Mouse (Mus musculus): ENCODE measurements at regions not wholly inside any gene's neighbourhood (a gene's known extent, or its start where the extent isn't known, plus 50 kb on each side); places are given as distances from the start of the nearest gene placed in this dataset.

GRCm38 (mm10) chr16:31508981-31509380, 86.9 kb downstream of the Bdh1 start:
- peak; percentile 81 to 88 for DNase-seq
- intact Hi-C loops (cut with DNase I): no loop called here
- peak overlapping the region; percentile 54; the same call in 1 of the 2 replicates for H3K27ac ChIP-seq
- WGBS: 4% methylated on average over 18 of the region's 18 CpGs
- peaks cover 3% of the 10 kb centered on the region for H3K4me1 ChIP-seq (ENCODE audit: control insufficient read depth, insufficient read depth, low read length)
- H3K36me3 ChIP-seq (ENCODE audit: control insufficient read depth, insufficient read depth, low read length): no peaks in the 10 kb centered on the region
- H3K9ac ChIP-seq (ENCODE audit: low read depth, low read length): no peak overlapping the region
- no peaks in the 10 kb centered on the region for H3K79me2 ChIP-seq (replicated peaks; ENCODE audit: control insufficient read depth, insufficient read depth, low read length)
- H3K4me3 ChIP-seq: 0 out of 2 replicates have a peak overlapping the region, but pooled peaks have one; percentile 5
- TF ChIP-seq CTCF (IDR thresholded peaks at IDR 0.05) (peak; percentile 47), EP300 (IDR thresholded peaks at IDR 0.05; ENCODE audit: insufficient read depth, low read depth, low read length) (0 out of 2 replicates have a peak, but pooled peaks have one; percentile 34), POLR2A (IDR thresholded peaks at IDR 0.05; ENCODE audit: insufficient read depth, low read depth, low read length) (no peak)
- no peaks in the 10 kb centered on the region for H3K27me3 ChIP-seq (ENCODE audit: control insufficient read depth, insufficient read depth, low read length)

GRCm38 (mm10) chr16:31510097-31510496, 88.0 kb downstream of the Bdh1 start:
- Histone ChIP-seq H3K36me3 (ENCODE audit: control insufficient read depth, insufficient read depth, low read length) (no peaks in the 10 kb centered on the region), H3K27ac (no peak overlapping the region), H3K27me3 (ENCODE audit: control insufficient read depth, insufficient read depth, low read length) (no peaks in the 10 kb centered on the region), H3K4me3 (no peak overlapping the region), H3K79me2 (replicated peaks; ENCODE audit: control insufficient read depth, insufficient read depth, low read length) (no peaks in the 10 kb centered on the region), H3K9ac (ENCODE audit: low read depth, low read length) (no peak overlapping the region), H3K4me1 (ENCODE audit: control insufficient read depth, insufficient read depth, low read length) (peaks cover 3% of the 10 kb centered on the region)
- 60% methylated on average over 8 of the region's 8 CpGs for WGBS
- intact Hi-C loops (cut with DNase I): no loop called here
- TF ChIP-seq CTCF (IDR thresholded peaks at IDR 0.05): no peak
- DNase-seq: peak in 1 of 2 experiments; percentile 20

GRCm38 (mm10) chr16:31518816-31519215, 96.7 kb downstream of the Bdh1 start:
- Histone ChIP-seq H3K4me1 (ENCODE audit: control insufficient read depth, insufficient read depth, low read length) (no peaks in the 10 kb centered on the region), H3K27me3 (ENCODE audit: control insufficient read depth, insufficient read depth, low read length) (no peaks in the 10 kb centered on the region), H3K27ac (no peak overlapping the region), H3K36me3 (ENCODE audit: control insufficient read depth, insufficient read depth, low read length) (no peaks in the 10 kb centered on the region), H3K9ac (ENCODE audit: low read depth, low read length) (no peak overlapping the region), H3K4me3 (no peak overlapping the region), H3K79me2 (replicated peaks; ENCODE audit: control insufficient read depth, insufficient read depth, low read length) (no peaks in the 10 kb centered on the region)
- 89% methylated on average over 3 of the region's 3 CpGs for WGBS
- intact Hi-C loops (cut with DNase I): no loop called here
- DNase-seq: no peak
- TF ChIP-seq POLR2A (IDR thresholded peaks at IDR 0.05; ENCODE audit: insufficient read depth, low read depth, low read length) (no peak), EP300 (IDR thresholded peaks at IDR 0.05; ENCODE audit: insufficient read depth, low read depth, low read length) (no peak), CTCF (IDR thresholded peaks at IDR 0.05) (0 out of 2 replicates have a peak, but pooled peaks have one; percentile 16)

- H3K27me3 ChIP-seq (ENCODE audit: control insufficient read depth, insufficient read depth, low read length): no peaks in the 10 kb centered on the region
Measured at GRCm38 (mm10) chr16:31520081-31520480, 98.0 kb downstream of the Bdh1 start.

GRCm38 (mm10) chr16:31521786-31522185, 99.7 kb downstream of the Bdh1 start:
- intact Hi-C loops (cut with DNase I): no loop called here
- 69% methylated on average over 6 of the region's 6 CpGs for WGBS
- no peak overlapping the region for H3K4me3 ChIP-seq
- no peaks in the 10 kb centered on the region for H3K4me1 ChIP-seq (ENCODE audit: control insufficient read depth, insufficient read depth, low read length)
- H3K9ac ChIP-seq (ENCODE audit: low read depth, low read length): no peak overlapping the region
- no peak for DNase-seq
- no peaks in the 10 kb centered on the region for H3K27me3 ChIP-seq (ENCODE audit: control insufficient read depth, insufficient read depth, low read length)
- TF ChIP-seq POLR2A (IDR thresholded peaks at IDR 0.05; ENCODE audit: insufficient read depth, low read depth, low read length) (no peak), EP300 (IDR thresholded peaks at IDR 0.05; ENCODE audit: insufficient read depth, low read depth, low read length) (no peak), CTCF (IDR thresholded peaks at IDR 0.05) (no peak)
- no peak overlapping the region for H3K27ac ChIP-seq
- H3K79me2 ChIP-seq (replicated peaks; ENCODE audit: control insufficient read depth, insufficient read depth, low read length): no peaks in the 10 kb centered on the region
- no peaks in the 10 kb centered on the region for H3K36me3 ChIP-seq (ENCODE audit: control insufficient read depth, insufficient read depth, low read length)

More at GRCm38 (mm10) chr16:31520081-31520480, 98.0 kb downstream of the Bdh1 start:
- no peak for DNase-seq
- Histone ChIP-seq H3K36me3 (ENCODE audit: control insufficient read depth, insufficient read depth, low read length) (no peaks in the 10 kb centered on the region), H3K9ac (ENCODE audit: low read depth, low read length) (no peak overlapping the region), H3K27ac (no peak overlapping the region), H3K4me1 (ENCODE audit: control insufficient read depth, insufficient read depth, low read length) (no peaks in the 10 kb centered on the region), H3K4me3 (no peak overlapping the region), H3K79me2 (replicated peaks; ENCODE audit: control insufficient read depth, insufficient read depth, low read length) (no peaks in the 10 kb centered on the region)
- 85% methylated on average over 9 of the region's 9 CpGs for WGBS
- intact Hi-C loops (cut with DNase I): no loop called here
- no peak for TF ChIP-seq CTCF (IDR thresholded peaks at IDR 0.05)
- no peak for TF ChIP-seq POLR2A (IDR thresholded peaks at IDR 0.05; ENCODE audit: insufficient read depth, low read depth, low read length)
- TF ChIP-seq EP300 (IDR thresholded peaks at IDR 0.05; ENCODE audit: insufficient read depth, low read depth, low read length): no peak

- TF ChIP-seq POLR2A (IDR thresholded peaks at IDR 0.05; ENCODE audit: insufficient read depth, low read depth, low read length) (no peak), EP300 (IDR thresholded peaks at IDR 0.05; ENCODE audit: insufficient read depth, low read depth, low read length) (no peak), CTCF (IDR thresholded peaks at IDR 0.05) (no peak)
- DNase-seq: peak; percentile 18 to 28
- H3K4me1 ChIP-seq (ENCODE audit: control insufficient read depth, insufficient read depth, low read length): no peaks in the 10 kb centered on the region
- H3K4me3 ChIP-seq: no peak overlapping the region
- no peaks in the 10 kb centered on the region for H3K79me2 ChIP-seq (replicated peaks; ENCODE audit: control insufficient read depth, insufficient read depth, low read length)
- no peaks in the 10 kb centered on the region for H3K36me3 ChIP-seq (ENCODE audit: control insufficient read depth, insufficient read depth, low read length)
- no peaks in the 10 kb centered on the region for H3K27me3 ChIP-seq (ENCODE audit: control insufficient read depth, insufficient read depth, low read length)
- intact Hi-C loops (cut with DNase I): no loop called here
- H3K27ac ChIP-seq: no peak overlapping the region
- H3K9ac ChIP-seq (ENCODE audit: low read depth, low read length): no peak overlapping the region
- WGBS: 49% methylated on average over 10 of the region's 10 CpGs
Measured at GRCm38 (mm10) chr16:31526711-31527344, 104.7 kb downstream of the Bdh1 start.

Data from heart, adult 2 months (tissue).